Mouse (Mus musculus) midbrain, postnatal 0 days (tissue): ENCODE data around the gene Coro2a. TPM values are rescaled to one million over a fixed set of nuclear protein-coding genes. Genes with fewer than 3 reads are reported as not detected.

ENCODE experiments used
- ATAC-seq: fragments of 200-750 bp; cut with Nextera tagmentation; 2 replicates; pipeline ENCODE4 v1.8.0; 2017; ENCODE audit warnings: moderate number of reproducible peaks, mild to moderate bottlenecking, moderate TSS enrichment, moderate library complexity; ENCODE audit not compliant: low FRiP score
- DNase-seq: peaks from one replicate; pipeline ENCODE4 v3.0.0-alpha.2; 2015; ENCODE audit warnings: low spot score
- H3K27ac ChIP-seq: fragments of 300-500 bp; sonication (generic); 2 replicates; pipeline ENCODE4 v1.5.1; 2014; ENCODE audit warnings: low read depth, mild to moderate bottlenecking, low read length, mixed read lengths
- H3K27me3 ChIP-seq: fragments of 300-500 bp; sonication (generic); 2 replicates; pipeline ENCODE4 v1.6.1; 2014; ENCODE audit warnings: low read length, control low read depth, mixed read lengths; ENCODE audit not compliant: insufficient read depth
- H3K36me3 ChIP-seq: fragments of 300-500 bp; sonication (generic); 2 replicates; pipeline ENCODE4 v1.6.1; 2014; ENCODE audit warnings: low read length, control low read depth, mixed read lengths; ENCODE audit not compliant: insufficient read depth
- H3K4me1 ChIP-seq: fragments of 300-500 bp; sonication (generic); 2 replicates; pipeline ENCODE4 v1.6.1; 2014; ENCODE audit warnings: mild to moderate bottlenecking, control low read depth, antibody characterized with exemption, low read length, mixed read lengths; ENCODE audit not compliant: insufficient read depth
- H3K4me2 ChIP-seq: fragments of 300-500 bp; sonication (generic); 2 replicates; pipeline ENCODE4 v1.6.1; 2014; ENCODE audit warnings: low read depth, mild to moderate bottlenecking, low read length, mixed read lengths; ENCODE audit not compliant: poor library complexity, severe bottlenecking
- H3K4me3 ChIP-seq: fragments of 300-500 bp; sonication (generic); 2 replicates; pipeline ENCODE4 v1.5.1; 2014; ENCODE audit warnings: low read depth, mild to moderate bottlenecking, low read length, moderate library complexity
- H3K9ac ChIP-seq: fragments of 300-500 bp; sonication (generic); replicated peaks from 2 replicates; pipeline ENCODE4 v1.6.1; 2014; ENCODE audit warnings: mild to moderate bottlenecking, low read length, moderate library complexity, mixed read lengths; ENCODE audit not compliant: poor library complexity, severe bottlenecking
- H3K9me3 ChIP-seq: fragments of 300-500 bp; sonication (generic); 2 replicates; pipeline ENCODE4 v1.6.1; 2016; ENCODE audit warnings: low read length, control low read depth
- CTCF ChIP-seq: IDR thresholded peaks from 2 replicates; pipeline ENCODE4 v1.5.1; 2016; ENCODE audit warnings: antibody characterized with exemption, mild to moderate bottlenecking
- WGBS: fragments of 180-500 bp; shearing (Covaris S2); extraction: QIAGEN DNeasy Blood & Tissue Kit; methylation state at CpG from one replicate; pipeline ENCODE4 v1.1.7; 2014; 5-methylcytosine and 5-hydroxymethylcytosine counted together
- polyA plus RNA-seq: library from polyadenylated mRNA; unstranded; fragments of >200 nt; fragmentation: Nextera tagmentation; extraction: Ambion mirVana; gene quantifications from 2 replicates; pipeline ENCODE4 v1.2.1, GENCODE M21; 2015
- total RNA-seq: library from RNA; depleted of rRNA; stranded (reverse); fragments of >200 nt; gene quantifications from 2 replicates; pipeline ENCODE4 v1.2.3, GENCODE M21; 2014

Coro2a gene
- total and polyA plus RNA-seq, 2 experiments from 2014 or later, result 7.8 to 33.2 TPM

GRCm38 (mm10) chr4:46505361-46506057 lies 96.5 kb downstream of the Coro2a start:
- no peaks in the 10 kb centered on the region for H3K9me3 ChIP-seq
- no peak overlapping the region for H3K9ac ChIP-seq
- no peak overlapping the region for H3K4me2 ChIP-seq
- 74% methylated on average over 8 of the region's 8 CpGs for WGBS
- no peak overlapping the region for H3K4me3 ChIP-seq
- H3K27me3 ChIP-seq, result no peaks in the 10 kb centered on the region
- peaks cover 24% of the 10 kb centered on the region for H3K36me3 ChIP-seq
- DNase-seq, result peak; percentile 35
- TF ChIP-seq CTCF, result no peak
- no peak overlapping the region for H3K27ac ChIP-seq
- H3K4me1 ChIP-seq, result no peaks in the 10 kb centered on the region
- no peak for ATAC-seq

- 85% methylated on average over 3 of the region's 3 CpGs for WGBS
- Histone ChIP-seq H3K4me1 (no peaks in the 10 kb centered on the region), H3K4me3 (no peak overlapping the region), H3K27me3 (no peaks in the 10 kb centered on the region), H3K27ac (no peak overlapping the region), H3K9ac (no peak overlapping the region), H3K9me3 (no peaks in the 10 kb centered on the region), H3K36me3 (peaks cover 33% of the 10 kb centered on the region), H3K4me2 (no peak overlapping the region)
- TF ChIP-seq CTCF, result no peak
- no peak for ATAC-seq
- no peak for DNase-seq
Measured at GRCm38 (mm10) chr4:46503881-46504280, 98.1 kb downstream of the Coro2a start.

GRCm38 (mm10) chr4:46502606-46503502 lies 99.1 kb downstream of the Coro2a start:
- no peak overlapping the region for H3K27ac ChIP-seq
- DNase-seq (no peak), ATAC-seq (no peak)
- H3K9ac ChIP-seq, result no peak overlapping the region
- H3K36me3 ChIP-seq, result peaks cover 33% of the 10 kb centered on the region
- no peaks in the 10 kb centered on the region for H3K9me3 ChIP-seq
- H3K4me3 ChIP-seq, result no peak overlapping the region
- no peaks in the 10 kb centered on the region for H3K27me3 ChIP-seq
- H3K4me1 ChIP-seq, result no peaks in the 10 kb centered on the region
- no peak for TF ChIP-seq CTCF
- WGBS, result 72% methylated on average over 16 of the region's 16 CpGs
- no peak overlapping the region for H3K4me2 ChIP-seq

- H3K27me3 ChIP-seq, result no peaks in the 10 kb centered on the region
- no peak overlapping the region for H3K27ac ChIP-seq
- no peak overlapping the region for H3K4me2 ChIP-seq
- 11% methylated on average over 4 of the region's 4 CpGs for WGBS
- DNase-seq, result peak; percentile 54
- no peaks in the 10 kb centered on the region for H3K9me3 ChIP-seq
- no peaks in the 10 kb centered on the region for H3K4me1 ChIP-seq
- peaks cover 30% of the 10 kb centered on the region for H3K36me3 ChIP-seq
- H3K4me3 ChIP-seq, result no peak overlapping the region
- ATAC-seq, result no peak
- H3K9ac ChIP-seq, result no peak overlapping the region
- TF ChIP-seq CTCF, result peak; percentile 85
Measured at GRCm38 (mm10) chr4:46498976-46499375, 103.0 kb downstream of the Coro2a start.

- Histone ChIP-seq H3K27ac (no peak overlapping the region), H3K4me3 (no peak overlapping the region), H3K27me3 (no peaks in the 10 kb centered on the region), H3K9ac (no peak overlapping the region), H3K36me3 (peaks cover 30% of the 10 kb centered on the region), H3K9me3 (no peaks in the 10 kb centered on the region), H3K4me2 (no peak overlapping the region), H3K4me1 (no peaks in the 10 kb centered on the region)
- no peak for TF ChIP-seq CTCF
- ATAC-seq, result no peak
- no peak for DNase-seq
- 86% methylated on average over 3 of the region's 3 CpGs for WGBS
Measured at GRCm38 (mm10) chr4:46498511-46498910, 103.5 kb downstream of the Coro2a start.

- Histone ChIP-seq H3K9ac (no peak overlapping the region), H3K27ac (no peak overlapping the region), H3K4me1 (no peaks in the 10 kb centered on the region), H3K36me3 (peaks cover 34% of the 10 kb centered on the region), H3K9me3 (no peaks in the 10 kb centered on the region), H3K4me2 (no peak overlapping the region), H3K4me3 (no peak overlapping the region), H3K27me3 (no peaks in the 10 kb centered on the region)
- DNase-seq, result peak; percentile 51
- peak; percentile 91 for TF ChIP-seq CTCF
- WGBS, result 50% methylated on average over 4 of the region's 4 CpGs
- no peak for ATAC-seq
Measured at GRCm38 (mm10) chr4:46497286-46497892, 104.6 kb downstream of the Coro2a start.
